Mouse (Mus musculus): ENCODE measurements around the gene Sdhd.

Sdhd gene

GRCm38 (mm10) chr9:50585145-50585818 is 18.3 kb downstream of the Sdhd start:
- no peak for DNase-seq

- DNase-seq, result no peak
Observed at GRCm38 (mm10) chr9:50580370-50580769, 23.2 kb downstream of the Sdhd start.

- DNase-seq, result no peak
Observed at GRCm38 (mm10) chr9:50569599-50570525, 33.8 kb downstream of the Sdhd start.

DNA sequence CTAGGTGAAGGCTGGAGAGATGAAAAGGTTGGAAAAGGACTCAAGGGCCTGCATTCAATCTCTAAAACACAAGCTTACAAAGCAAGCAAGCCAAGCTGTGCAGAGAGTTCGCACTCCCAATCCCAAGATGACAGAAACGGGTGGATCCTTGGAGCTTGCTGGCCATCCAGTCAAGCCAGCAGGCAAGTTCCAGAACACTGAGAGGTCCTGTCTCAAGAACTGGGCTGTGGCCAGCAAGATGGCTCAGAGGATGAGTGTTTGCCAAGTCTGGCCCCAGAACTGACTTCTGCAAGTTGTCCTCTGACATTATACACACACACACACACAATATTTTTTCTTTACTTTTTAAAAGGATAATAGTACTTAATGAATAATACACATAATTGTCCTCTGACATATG is 35.7 kb downstream of the Sdhd start:
- DNase-seq, result no peak

- no peak for DNase-seq
Observed at GRCm38 (mm10) chr9:50567372-50567771, 36.2 kb downstream of the Sdhd start.

DNA sequence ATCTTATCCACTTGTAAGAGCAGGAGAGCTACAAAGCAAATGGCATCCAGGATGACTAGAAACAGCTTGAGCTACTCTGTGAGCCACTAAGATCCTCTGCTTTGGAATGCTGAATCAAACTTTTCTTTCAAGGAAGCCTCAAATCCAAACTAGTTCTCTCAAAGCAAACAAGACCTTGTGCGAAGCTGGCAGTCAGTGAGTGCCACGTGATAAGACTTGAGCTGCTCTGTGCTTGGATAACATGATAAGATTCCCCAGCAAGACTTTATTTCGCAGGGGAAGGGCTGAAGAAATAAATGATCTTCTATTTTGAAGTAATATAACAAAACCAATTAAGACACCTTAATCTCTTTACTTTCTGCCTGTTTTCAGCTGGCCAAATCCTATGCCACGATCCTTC is 37.7 kb downstream of the Sdhd start:
- no peak for DNase-seq

DNA sequence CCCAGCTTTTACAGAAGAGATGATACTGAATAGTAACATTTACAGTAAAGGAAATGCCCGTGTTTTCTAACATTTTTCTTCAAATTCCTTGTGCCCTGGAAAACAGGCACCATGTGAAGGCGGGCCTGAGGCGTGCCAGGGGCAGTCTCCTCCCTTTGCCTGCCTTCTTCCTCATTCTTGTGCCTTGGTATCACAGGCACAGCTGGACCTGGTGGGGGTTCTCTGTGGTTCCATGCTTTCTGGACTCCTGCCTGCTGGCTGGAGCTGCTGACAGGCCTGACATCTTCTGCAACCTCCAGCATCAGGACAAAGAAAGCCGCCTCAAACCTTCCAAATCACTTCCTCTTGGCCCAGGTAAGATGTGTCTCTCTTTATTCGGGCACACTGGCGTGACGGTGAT is 38.4 kb downstream of the Sdhd start:
- DNase-seq, result no peak

- DNase-seq, result no peak
Observed at GRCm38 (mm10) chr9:50561918-50562360, 41.7 kb downstream of the Sdhd start.

DNA sequence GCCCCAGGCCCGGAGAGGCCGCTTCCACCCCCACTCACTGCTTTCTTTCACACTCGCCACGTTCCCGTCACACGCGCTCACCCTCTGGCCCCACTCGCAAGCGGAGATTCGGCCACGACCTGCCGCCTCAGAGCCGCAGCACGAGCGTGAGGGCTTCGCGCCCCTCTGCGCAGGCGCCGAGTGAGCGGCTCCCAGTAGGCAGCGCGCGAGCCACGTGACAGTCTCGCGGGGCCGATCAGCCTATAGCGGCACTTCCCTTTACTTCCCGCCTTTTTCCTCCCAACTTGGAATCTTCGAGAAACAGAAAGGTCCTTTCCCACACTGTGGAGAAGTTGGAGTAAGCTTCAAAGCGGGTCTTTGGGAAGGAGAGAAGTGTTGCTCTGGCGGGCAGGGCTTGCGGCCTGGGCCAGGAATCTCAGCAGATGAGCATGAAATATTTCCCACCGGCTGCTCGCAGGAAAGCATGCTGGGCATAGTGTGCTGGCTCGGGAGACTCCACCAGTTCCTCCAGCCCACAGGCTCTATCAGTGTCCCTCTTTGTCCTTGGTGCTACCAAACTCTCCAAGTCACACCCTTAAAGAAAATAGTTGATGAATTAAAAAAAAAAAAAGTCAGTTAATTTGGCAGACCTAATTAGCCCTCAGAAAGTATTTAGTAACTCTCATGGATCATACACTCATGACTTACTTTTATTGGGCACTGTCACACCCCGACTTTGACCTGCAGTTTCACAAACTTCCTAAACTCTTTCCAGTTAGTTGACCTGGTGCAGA is 42.3 kb downstream of the Sdhd start, which contains the start of gene Tex12:
Gene Tex12 (minus strand): TSS at position 181 of the 773 bp plus-strand sequence.
- DNase-seq, result no peak

DNA sequence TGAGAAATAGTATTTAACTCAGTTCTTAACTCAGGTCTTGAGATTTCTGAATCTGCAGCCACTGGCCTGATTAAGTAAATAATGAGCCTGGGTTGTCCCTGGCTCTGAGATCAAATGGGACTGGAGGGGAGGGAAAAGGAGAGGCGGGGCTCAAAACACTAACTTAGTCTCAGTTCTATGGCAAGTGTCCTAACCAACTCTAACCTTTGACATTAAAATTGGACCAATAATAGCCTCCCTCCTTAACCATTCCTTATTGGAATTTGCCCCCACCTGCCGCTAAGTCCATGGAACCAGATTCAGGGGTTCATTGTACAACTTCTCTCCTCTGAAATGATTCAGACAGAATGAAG is 48.5 kb downstream of the Sdhd start, which contains the start of gene Bco2:
Gene Bco2 (minus strand): TSS at position 88 of the 353 bp plus-strand sequence.
- DNase-seq, result no peak

GRCm38 (mm10) chr9:50554241-50555093 is 49.1 kb downstream of the Sdhd start, which contains the start of gene Il18:
Gene Il18, plus strand, starts transcription at chr9:50554827.
- peak; percentile 14 for DNase-seq

- DNase-seq, result no peak
Observed at GRCm38 (mm10) chr9:50553547-50553946, 50.1 kb downstream of the Sdhd start.

DNA sequence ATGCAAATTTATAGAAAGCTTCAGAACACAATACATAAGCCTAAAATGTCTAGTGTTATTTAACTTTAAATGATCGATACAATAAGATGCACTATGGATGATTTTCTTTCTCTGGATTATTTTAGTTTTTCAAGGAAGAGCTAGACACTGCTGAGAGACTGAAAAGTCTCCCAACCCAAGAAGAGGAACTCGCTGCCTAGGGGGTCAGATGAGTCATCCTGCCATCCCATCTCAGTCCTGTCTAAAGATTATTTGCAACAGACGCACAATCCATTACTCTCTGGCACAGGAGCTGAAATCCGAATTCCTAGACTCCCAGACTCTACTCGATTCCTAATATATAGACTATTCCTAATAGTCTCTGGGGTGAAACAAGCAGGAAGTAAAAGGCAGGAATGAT is 51.4 kb downstream of the Sdhd start:
- DNase-seq, result no peak

- DNase-seq, result no peak
Observed at GRCm38 (mm10) chr9:50548936-50549335, 54.7 kb downstream of the Sdhd start.

DNA sequence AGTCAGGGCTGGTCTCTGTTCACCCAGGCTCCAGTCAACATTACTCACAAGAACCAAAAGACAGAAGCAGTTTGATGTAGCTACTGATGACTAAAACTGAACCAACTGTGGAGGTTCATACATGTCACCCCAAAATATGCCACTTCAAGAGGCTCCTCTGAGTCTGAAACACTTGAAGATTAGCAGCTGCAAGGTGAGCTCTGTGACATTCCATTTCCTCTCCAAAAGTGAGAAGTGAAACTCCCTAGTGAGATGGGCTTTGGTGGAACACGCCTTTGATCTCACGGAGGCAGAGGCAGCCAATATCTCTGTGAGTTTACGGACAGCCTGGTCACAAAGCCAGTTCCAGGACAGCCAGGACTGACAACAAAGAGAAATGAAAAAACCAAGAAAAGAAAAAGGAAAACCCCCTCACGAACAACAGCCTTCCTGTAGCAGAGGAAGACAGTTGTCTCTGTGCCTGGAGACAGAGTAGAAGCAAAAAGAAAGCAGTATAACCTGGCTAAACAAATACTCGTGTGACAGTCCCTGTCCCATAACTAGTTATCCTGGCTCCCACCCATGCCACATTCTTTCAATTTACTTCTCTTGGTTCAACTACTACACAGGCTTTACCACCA is 55.6 kb downstream of the Sdhd start:
- DNase-seq, result no peak

Data from cerebellum, adult 8-10 months (tissue).